Mouse (Mus musculus) heart, postnatal 0 days (tissue): ENCODE data around the gene Arpc1b.

ENCODE experiments used
- CTCF ChIP-seq: IDR thresholded peaks from 2 replicates; pipeline ENCODE4 v1.5.1; 2016; ENCODE audit warnings: antibody characterized with exemption, control low read depth, low read depth
- EP300 ChIP-seq: IDR thresholded peaks from 2 replicates; pipeline ENCODE4 v1.6.1; 2016; ENCODE audit warnings: antibody characterized with exemption, low read depth

- peak; percentile 14; the same call in 1 of the 2 replicates for TF ChIP-seq CTCF
- TF ChIP-seq EP300, result no peak
Measured at GRCm38 (mm10) chr5:145119385-145119784, 5.4 kb downstream of the Arpc1b start.
